Mouse (Mus musculus) MEL (cell line): ENCODE measurements at regions not wholly inside any gene's neighbourhood (a gene's known extent, or its start where the extent isn't known, plus 50 kb on each side); places are given as distances from the start of the nearest gene placed in this dataset.

Experiments
- DNase-seq: peaks from one replicate; pipeline ENCODE4 v3.0.0; 2011; ENCODE audit warnings: low read depth, low spot score
- H3K27ac ChIP-seq: 2 replicates; pipeline ENCODE4 v1.5.1; 2012; ENCODE audit warnings: low read depth, mild to moderate bottlenecking, control low read depth, low read length, moderate library complexity; ENCODE audit not compliant: control insufficient read depth
- H3K27me3 ChIP-seq, 2 experiments: fragments of 150-350 bp in 1 of 2; sonication (generic) in 1 of 2; 2 replicates each; pipeline ENCODE4 v1.6.1; 2012; ENCODE audit warnings: low read length in 2 of 2, mild to moderate bottlenecking in 2 of 2, improper control_type of control experiment in 1 of 2, moderate library complexity in 1 of 2; ENCODE audit not compliant: insufficient read depth in 2 of 2, control insufficient read depth in 1 of 2
- H3K36me3 ChIP-seq, 2 experiments: 2 replicates each; pipeline ENCODE4 v1.6.1; 2012 to 2014; ENCODE audit warnings: low read length in 2 of 2, improper control_type of control experiment in 1 of 2, inconsistent platforms in 1 of 2, mild to moderate bottlenecking in 1 of 2; ENCODE audit not compliant: insufficient read depth in 2 of 2, control insufficient read depth in 1 of 2
- H3K4me1 ChIP-seq, 2 experiments: fragments of 150-350 bp in 1 of 2; sonication (generic) in 1 of 2; 2 replicates each; pipeline ENCODE4 v1.6.1; 2012; ENCODE audit warnings: low read length in 2 of 2, improper control_type of control experiment in 1 of 2, mild to moderate bottlenecking in 1 of 2; ENCODE audit not compliant: insufficient read depth in 2 of 2, control insufficient read depth in 1 of 2
- H3K4me3 ChIP-seq, 2 experiments: fragments of 150-350 bp in 1 of 2; sonication (generic) in 1 of 2; 2 replicates each; pipeline ENCODE4 v1.5.1; 2012; ENCODE audit warnings: low read depth in 2 of 2, low read length in 2 of 2, mild to moderate bottlenecking in 2 of 2, moderate library complexity in 2 of 2, control low read depth in 1 of 2, improper control_type of control experiment in 1 of 2; ENCODE audit not compliant: control insufficient read depth in 1 of 2, insufficient read depth in 1 of 2
- H3K79me2 ChIP-seq: 2 replicates; pipeline ENCODE4 v1.6.1; 2012; ENCODE audit warnings: mild to moderate bottlenecking, low read length, moderate library complexity; ENCODE audit not compliant: control insufficient read depth, poor library complexity, insufficient read depth
- H3K9ac ChIP-seq: 2 replicates; pipeline ENCODE4 v1.6.1; 2012; ENCODE audit warnings: low read depth, mild to moderate bottlenecking, control low read depth, low read length, moderate library complexity; ENCODE audit not compliant: control insufficient read depth, poor library complexity, severe bottlenecking
- H3K9me3 ChIP-seq: fragments of 150-350 bp; sonication (generic); replicated peaks from 2 replicates; pipeline ENCODE4 v1.6.1; 2012; ENCODE audit warnings: mild to moderate bottlenecking, low read length, improper control_type of control experiment, moderate library complexity; ENCODE audit not compliant: insufficient read depth
- BHLHE40 ChIP-seq: IDR thresholded peaks from 2 replicates; pipeline ENCODE4 v1.6.1; 2012; ENCODE audit warnings: low read depth, mild to moderate bottlenecking, inconsistent platforms, low read length, improper control_type of control experiment, borderline replicate concordance
- E2F4 ChIP-seq: IDR thresholded peaks from 2 replicates; pipeline ENCODE4 v1.6.1; 2011; ENCODE audit warnings: low read depth, low read length, improper control_type of control experiment, borderline replicate concordance
- ELF1 ChIP-seq: IDR thresholded peaks from 2 replicates; pipeline ENCODE4 v1.6.1; 2014; ENCODE audit warnings: low read depth, mild to moderate bottlenecking, inconsistent platforms, low read length, improper control_type of control experiment, moderate library complexity
- GABPA ChIP-seq: IDR thresholded peaks from 2 replicates; pipeline ENCODE4 v1.6.1; 2012; ENCODE audit warnings: low read depth, mild to moderate bottlenecking, inconsistent platforms, low read length, improper control_type of control experiment, moderate library complexity
- HCFC1 ChIP-seq: IDR thresholded peaks from 2 replicates; pipeline ENCODE4 v1.6.1; 2012; ENCODE audit warnings: low read depth, mild to moderate bottlenecking, inconsistent platforms, low read length, improper control_type of control experiment, moderate library complexity
- MAFK ChIP-seq: IDR thresholded peaks from 2 replicates; pipeline ENCODE4 v1.6.1; 2011; ENCODE audit warnings: low read depth, mild to moderate bottlenecking, low read length, improper control_type of control experiment, borderline replicate concordance
- MAX ChIP-seq: IDR thresholded peaks from 2 replicates; pipeline ENCODE4 v1.6.1; 2011; ENCODE audit warnings: low read length, improper control_type of control experiment
- MAZ ChIP-seq: IDR thresholded peaks from 2 replicates; pipeline ENCODE4 v1.6.1; 2012; ENCODE audit warnings: low read depth, mild to moderate bottlenecking, inconsistent platforms, low read length, improper control_type of control experiment
- MXI1 ChIP-seq: IDR thresholded peaks from 2 replicates; pipeline ENCODE4 v1.6.1; 2011; ENCODE audit warnings: mild to moderate bottlenecking, low read depth, low read length, improper control_type of control experiment
- MYB ChIP-seq: IDR thresholded peaks from 2 replicates; pipeline ENCODE4 v1.6.1; 2011; ENCODE audit warnings: mild to moderate bottlenecking, low read depth, low read length, improper control_type of control experiment
- NELFE ChIP-seq: IDR thresholded peaks from 2 replicates; pipeline ENCODE4 v1.6.1; 2011; ENCODE audit warnings: low read depth, low read length, improper control_type of control experiment
- POLR2A ChIP-seq, 2 experiments: IDR thresholded peaks; 2 replicates each; pipeline ENCODE4 v1.6.1; 2011 to 2012; ENCODE audit warnings: low read length in 2 of 2, mild to moderate bottlenecking in 2 of 2, control low read depth in 1 of 2, improper control_type of control experiment in 1 of 2, low read depth in 1 of 2, moderate library complexity in 1 of 2; ENCODE audit not compliant: control insufficient read depth in 1 of 2, insufficient read depth in 1 of 2, poor library complexity in 1 of 2
- POLR2AphosphoS5 ChIP-seq: IDR thresholded peaks from 2 replicates; pipeline ENCODE4 v1.6.1; 2012; ENCODE audit warnings: low read depth, borderline replicate concordance, mild to moderate bottlenecking, inconsistent platforms, low read length, moderate library complexity, mixed read lengths
- SMC3 ChIP-seq: IDR thresholded peaks from 2 replicates; pipeline ENCODE4 v1.6.1; 2011; ENCODE audit warnings: low read depth, low read length, improper control_type of control experiment
- TCF12 ChIP-seq: IDR thresholded peaks from 2 replicates; pipeline ENCODE4 v1.6.1; 2014; ENCODE audit warnings: low read depth, mild to moderate bottlenecking, inconsistent platforms, low read length, improper control_type of control experiment, moderate library complexity
- USF1 ChIP-seq: IDR thresholded peaks from 2 replicates; pipeline ENCODE4 v1.6.1; 2014; ENCODE audit warnings: low read depth, mild to moderate bottlenecking, inconsistent platforms, low read length, improper control_type of control experiment, moderate library complexity
- USF2 ChIP-seq, 2 experiments: IDR thresholded peaks; 2 replicates each; pipeline ENCODE4 v1.6.1; 2011 to 2012; ENCODE audit warnings: improper control_type of control experiment in 2 of 2, low read length in 2 of 2, borderline replicate concordance in 1 of 2, inconsistent platforms in 1 of 2, low read depth in 1 of 2, mild to moderate bottlenecking in 1 of 2; ENCODE audit not compliant: insufficient read depth in 1 of 2
- ZC3H11A ChIP-seq: IDR thresholded peaks from 2 replicates; pipeline ENCODE4 v1.6.1; 2012; ENCODE audit warnings: low read depth, mild to moderate bottlenecking, inconsistent platforms, low read length, improper control_type of control experiment
- ZKSCAN1 ChIP-seq: IDR thresholded peaks from 2 replicates; pipeline ENCODE4 v1.6.1; 2012; ENCODE audit warnings: low read depth, mild to moderate bottlenecking, inconsistent platforms, low read length, improper control_type of control experiment, moderate library complexity
- ZMIZ1 ChIP-seq: IDR thresholded peaks from 2 replicates; pipeline ENCODE4 v1.6.1; 2012; ENCODE audit warnings: low read depth, mild to moderate bottlenecking, inconsistent platforms, low read length, improper control_type of control experiment, moderate library complexity
- ZNF384 ChIP-seq: IDR thresholded peaks from 2 replicates; pipeline ENCODE4 v1.6.1; 2012; ENCODE audit warnings: low read depth, mild to moderate bottlenecking, inconsistent platforms, low read length, improper control_type of control experiment

DNA sequence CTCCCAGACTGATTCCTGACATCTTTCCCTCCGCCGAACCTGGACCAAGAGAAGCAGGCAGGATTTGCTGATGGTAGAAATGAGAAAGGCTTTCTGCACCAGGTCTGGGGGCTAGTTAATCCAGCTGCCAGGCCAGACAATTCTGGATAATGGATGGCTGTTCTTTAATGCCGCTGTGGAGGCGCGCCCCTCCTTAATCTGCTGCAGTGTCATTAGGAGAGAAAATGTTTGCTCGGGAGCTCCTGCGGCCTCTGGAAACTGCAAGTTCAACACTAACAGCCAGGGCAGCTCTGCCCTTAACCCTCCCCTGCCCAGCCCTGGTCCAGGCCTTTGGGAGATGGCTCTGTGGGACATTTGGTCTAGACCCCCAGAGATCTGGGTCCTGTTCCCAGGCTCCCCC lies 380.5 kb downstream of the Ptpru start:
- DNase-seq, result no peak
- Histone ChIP-seq H3K79me2 (no peaks in the 10 kb centered on the region), H3K4me1 (no peaks in the 10 kb centered on the region), H3K36me3 (no peaks in the 10 kb centered on the region), H3K27me3 (no peaks in the 10 kb centered on the region), H3K4me3 (no peak overlapping the region), H3K27ac (no peak overlapping the region), H3K9me3 (no peaks in the 10 kb centered on the region), H3K9ac (no peak overlapping the region)
- TF ChIP-seq ZNF384 (no peak), ELF1 (no peak)

DNA sequence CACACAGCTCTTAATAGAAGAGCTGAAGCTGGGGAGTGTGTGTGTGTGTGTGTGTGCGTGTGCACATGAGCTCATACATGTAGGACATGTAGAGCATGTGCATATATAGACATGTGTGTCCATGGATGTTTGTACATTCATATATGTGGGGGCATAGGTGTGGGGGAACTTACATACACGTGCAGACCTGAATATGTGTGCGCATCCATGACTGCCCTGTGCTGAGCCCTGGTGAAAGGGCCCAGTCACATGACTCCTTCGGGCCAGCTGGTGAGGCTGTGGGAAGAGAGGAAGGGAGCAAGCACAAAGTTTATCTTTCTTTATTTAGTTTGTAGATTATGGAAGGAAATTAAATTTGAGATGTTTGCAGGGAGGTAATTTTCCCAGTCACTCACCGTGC lies 378.3 kb downstream of the Ptpru start:
- Histone ChIP-seq H3K27ac (no peak overlapping the region), H3K27me3 (no peaks in the 10 kb centered on the region), H3K4me3 (no peak overlapping the region), H3K79me2 (no peaks in the 10 kb centered on the region), H3K4me1 (no peaks in the 10 kb centered on the region), H3K9ac (no peak overlapping the region), H3K9me3 (no peaks in the 10 kb centered on the region), H3K36me3 (no peaks in the 10 kb centered on the region)
- DNase-seq, result no peak
- TF ChIP-seq POLR2A (IDR thresholded peaks at IDR 0.05; ENCODE audit: control insufficient read depth in 1 of 2, insufficient read depth in 1 of 2, low read depth in 1 of 2, low read length in 2 of 2, poor library complexity in 1 of 2) (no peak), ZKSCAN1 (no peak), GABPA (no peak), MXI1 (no peak), MAFK (no peak), ZC3H11A (no peak), ELF1 (no peak), SMC3 (no peak), MYB (no peak), MAZ (no peak), BHLHE40 (no peak), USF2 (IDR thresholded peaks at IDR 0.05; ENCODE audit: borderline replicate concordance in 1 of 2, insufficient read depth in 1 of 2, low read depth in 1 of 2, low read length in 2 of 2) (no peak), USF1 (no peak), MAX (no peak), TCF12 (no peak), E2F4 (no peak), NELFE (no peak), POLR2AphosphoS5 (no peak), ZMIZ1 (no peak), HCFC1 (no peak)
- TF ChIP-seq, all 39 proteins: peak for 0
